Mouse (Mus musculus): Measurements from ENCODE around the gene Pex10. TPM values are rescaled to one million over a fixed set of nuclear protein-coding genes. Genes with fewer than 3 reads are reported as not detected.
A peak's percentile ranks its signal among the peaks of the same experiment; 100 is the strongest.

Pex10 gene
- polyA plus RNA-seq (2021): 6.6 TPM

GRCm38 (mm10) chr4:155066834-155067522 is at the start of gene Pex10:
TSS of gene Pex10 (plus strand) at chr4:155067016.
- DNase-seq (ENCODE audit: low read depth, low spot score): peak; percentile 69
- in situ Hi-C loops (cut with MboI; ENCODE audit: low pct_unique_long_range_greater_than_20kb): loop anchor here (5.0 kb wide), 2 partner anchors 100 to 185 kb away; no protein-coding TSS in a partner anchor
- POLR2A ChIA-PET: interaction anchor here (0.8 to 1.2 kb wide), 2 partner anchors 86 to 106 kb away, joined by 3 read pairs; partner anchors contain the start of gene Hes5
- ATAC-seq: peak; percentile 71
- no peaks in the 10 kb centered on the region for H3K27me3 ChIP-seq
- TF ChIP-seq CTCF (IDR thresholded peaks at IDR 0.05): no peak
- CTCF ChIA-PET: interaction anchor here (1.1 to 2.5 kb wide), 6 partner anchors 72 to 191 kb away, joined by 3 to 10 read pairs (median 4); partner anchors contain the start of gene Fam213b

GRCm38 (mm10) chr4:155017253-155017878 is 49.5 kb upstream of the Pex10 start:
- TF ChIP-seq CTCF (IDR thresholded peaks at IDR 0.05): no peak
- CTCF ChIA-PET: no interaction called here
- H3K27me3 ChIP-seq: peaks cover 11% of the 10 kb centered on the region
- in situ Hi-C loops (cut with MboI; ENCODE audit: low pct_unique_long_range_greater_than_20kb): no loop called here
- ATAC-seq: no peak
- POLR2A ChIA-PET: no interaction called here
- DNase-seq (ENCODE audit: low read depth, low spot score): no peak

GRCm38 (mm10) chr4:155018066-155018465 is 48.8 kb upstream of the Pex10 start:
- in situ Hi-C loops (cut with MboI; ENCODE audit: low pct_unique_long_range_greater_than_20kb): no loop called here
- peaks cover 14% of the 10 kb centered on the region for H3K27me3 ChIP-seq
- CTCF ChIA-PET: no interaction called here
- ATAC-seq (no peak), DNase-seq (ENCODE audit: low read depth, low spot score) (no peak)
- POLR2A ChIA-PET: no interaction called here
- no peak for TF ChIP-seq CTCF (IDR thresholded peaks at IDR 0.05)

- in situ Hi-C loops (cut with MboI; ENCODE audit: low pct_unique_long_range_greater_than_20kb): no loop called here
- peaks cover 21% of the 10 kb centered on the region for H3K27me3 ChIP-seq
- TF ChIP-seq CTCF (IDR thresholded peaks at IDR 0.05): no peak
- CTCF ChIA-PET: no interaction called here
- no peak for DNase-seq (ENCODE audit: low read depth, low spot score)
- POLR2A ChIA-PET: no interaction called here
- no peak for ATAC-seq
These were observed 48.0 kb upstream of the Pex10 start for GRCm38 (mm10) chr4:155018601-155019335.

GRCm38 (mm10) chr4:155019336-155019847 is 47.4 kb upstream of the Pex10 start:
- no peak for TF ChIP-seq CTCF (IDR thresholded peaks at IDR 0.05)
- H3K27me3 ChIP-seq: peaks cover 26% of the 10 kb centered on the region
- ChIA-PET POLR2A (no interaction called here), CTCF (no interaction called here)
- in situ Hi-C loops (cut with MboI; ENCODE audit: low pct_unique_long_range_greater_than_20kb): no loop called here
- DNase-seq (ENCODE audit: low read depth, low spot score): no peak
- no peak for ATAC-seq

- H3K27me3 ChIP-seq: peaks cover 26% of the 10 kb centered on the region
- POLR2A ChIA-PET: no interaction called here
- DNase-seq (ENCODE audit: low read depth, low spot score) (no peak), ATAC-seq (no peak)
- in situ Hi-C loops (cut with MboI; ENCODE audit: low pct_unique_long_range_greater_than_20kb): no loop called here
- TF ChIP-seq CTCF (IDR thresholded peaks at IDR 0.05): no peak
- CTCF ChIA-PET: no interaction called here
These were observed 46.7 kb upstream of the Pex10 start for GRCm38 (mm10) chr4:155020141-155020540.

GRCm38 (mm10) chr4:155020813-155021212 is 46.0 kb upstream of the Pex10 start:
- CTCF ChIA-PET: no interaction called here
- no peak for DNase-seq (ENCODE audit: low read depth, low spot score)
- TF ChIP-seq CTCF (IDR thresholded peaks at IDR 0.05): no peak
- no peak for ATAC-seq
- in situ Hi-C loops (cut with MboI; ENCODE audit: low pct_unique_long_range_greater_than_20kb): no loop called here
- POLR2A ChIA-PET: no interaction called here
- H3K27me3 ChIP-seq: peaks cover 26% of the 10 kb centered on the region

- ATAC-seq: no peak
- POLR2A ChIA-PET: no interaction called here
- in situ Hi-C loops (cut with MboI; ENCODE audit: low pct_unique_long_range_greater_than_20kb): no loop called here
- CTCF ChIA-PET: no interaction called here
- no peak for DNase-seq (ENCODE audit: low read depth, low spot score)
- TF ChIP-seq CTCF (IDR thresholded peaks at IDR 0.05): no peak
- peaks cover 26% of the 10 kb centered on the region for H3K27me3 ChIP-seq
These were observed 44.5 kb upstream of the Pex10 start for GRCm38 (mm10) chr4:155022228-155022855.

- peaks cover 22% of the 10 kb centered on the region for H3K27me3 ChIP-seq
- DNase-seq (ENCODE audit: low read depth, low spot score) (no peak), ATAC-seq (no peak)
- no peak for TF ChIP-seq CTCF (IDR thresholded peaks at IDR 0.05)
- POLR2A ChIA-PET: no interaction called here
- in situ Hi-C loops (cut with MboI; ENCODE audit: low pct_unique_long_range_greater_than_20kb): no loop called here
- CTCF ChIA-PET: interaction anchor here (0.9 kb wide), 1 partner anchor 11 kb away, joined by 4 read pairs; no protein-coding TSS in a partner anchor
These were observed 42.4 kb upstream of the Pex10 start for GRCm38 (mm10) chr4:155024170-155025010.

GRCm38 (mm10) chr4:155033115-155033514 is 33.7 kb upstream of the Pex10 start:
- H3K27me3 ChIP-seq: peaks cover 38% of the 10 kb centered on the region
- in situ Hi-C loops (cut with MboI; ENCODE audit: low pct_unique_long_range_greater_than_20kb): no loop called here
- ChIA-PET POLR2A (no interaction called here), CTCF (no interaction called here)
- DNase-seq (ENCODE audit: low read depth, low spot score) (no peak), ATAC-seq (no peak)
- TF ChIP-seq CTCF (IDR thresholded peaks at IDR 0.05): no peak

Measured in Patski (cell line).